Mouse (Mus musculus) MN1 (cell line): ENCODE results near the gene Rpl27a.

Experiments
- DNase-seq: peaks from one replicate; pipeline ENCODE4 v3.0.0-alpha.2; 2016; ENCODE audit warnings: low spot score

The Rpl27a gene

DNA sequence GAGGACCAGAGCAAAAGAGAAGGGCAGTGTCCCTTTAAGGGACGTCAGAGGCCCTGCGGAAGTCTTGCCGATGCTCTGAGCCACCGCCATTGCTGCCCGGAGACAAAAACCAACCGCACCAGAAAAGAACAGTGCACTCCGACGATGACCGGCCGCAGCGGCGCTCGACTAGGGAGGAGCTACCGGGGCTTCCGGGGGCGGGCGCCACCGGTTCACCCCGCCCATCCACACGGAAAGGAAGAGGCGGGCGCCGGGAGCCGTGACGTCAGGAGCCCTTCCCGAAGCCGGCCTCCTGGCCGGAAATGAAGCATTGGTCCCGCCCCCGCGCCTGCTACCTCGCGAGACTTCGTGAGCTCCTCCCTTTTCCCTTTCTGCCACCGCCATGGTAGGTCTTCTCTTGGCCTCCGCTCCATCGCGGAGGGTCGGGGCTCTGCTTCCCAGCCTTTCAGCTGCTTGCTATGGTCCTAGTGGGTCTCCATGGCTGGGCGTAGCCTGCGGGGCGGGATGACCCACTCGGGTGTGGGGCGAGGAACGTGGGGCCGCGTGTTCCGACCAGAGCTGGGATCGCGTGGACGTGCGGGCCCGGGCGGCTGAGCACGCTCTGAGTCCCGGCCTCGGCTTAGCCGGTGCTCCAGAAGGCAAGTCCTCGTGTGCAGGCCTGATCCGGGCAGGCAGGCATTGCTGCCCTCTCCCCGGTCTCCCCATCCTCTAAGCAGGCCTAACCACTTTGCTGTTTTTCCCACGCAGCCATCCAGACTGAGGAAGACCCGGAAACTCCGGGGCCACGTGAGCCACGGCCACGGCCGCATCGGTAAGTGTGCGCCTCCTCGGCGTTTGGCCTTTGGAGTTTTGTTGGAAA lies at the start of gene Rpl27a:
Rpl27a (plus strand) TSS at position 310 of the 859 bp plus-strand sequence.
- DNase-seq, result peak; percentile 99

DNA sequence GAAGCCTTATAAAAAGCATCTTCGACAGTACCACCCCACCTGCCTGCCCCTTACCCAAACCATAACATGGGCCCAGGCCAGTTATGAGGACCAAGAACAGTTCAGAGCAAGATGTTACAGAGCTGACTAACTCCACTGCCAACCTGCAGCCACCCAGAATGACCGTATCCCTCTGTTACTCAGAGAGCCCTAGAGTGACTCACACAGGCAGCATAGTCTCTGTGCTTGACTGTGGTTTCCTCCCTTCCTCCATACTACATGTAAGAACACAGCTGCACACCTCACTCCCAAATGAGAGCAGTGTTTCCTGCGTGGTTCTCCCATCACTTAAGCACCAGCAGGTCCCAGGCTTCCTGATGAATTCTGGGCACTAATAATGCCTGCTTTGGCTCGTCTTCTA lies 48.2 kb upstream of the Rpl27a start:
- DNase-seq, result no peak

DNA sequence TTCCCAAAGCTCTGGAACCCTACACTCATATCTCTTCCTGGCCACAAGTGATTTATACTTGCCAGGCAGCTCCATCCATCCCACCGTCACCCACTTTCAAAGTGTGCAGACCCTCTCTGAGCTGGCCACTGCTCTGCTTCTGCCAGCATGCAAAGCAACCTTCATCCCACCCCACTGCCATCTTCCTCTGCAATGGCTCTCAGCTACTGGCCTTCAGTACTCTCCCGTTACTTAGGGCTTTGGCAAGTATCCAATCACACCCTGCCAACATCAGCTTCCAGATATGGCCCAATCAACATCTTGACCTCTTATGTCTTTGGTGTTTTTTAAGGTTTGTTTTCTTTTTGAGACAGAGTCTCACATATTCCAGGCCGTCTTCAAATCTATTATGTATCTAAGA lies 41.0 kb upstream of the Rpl27a start:
- DNase-seq, result no peak

GRCm38 (mm10) chr7:109480765-109481197 lies 38.2 kb upstream of the Rpl27a start:
- DNase-seq, result no peak

GRCm38 (mm10) chr7:109484221-109484620 lies 34.7 kb upstream of the Rpl27a start:
- DNase-seq, result no peak

DNA sequence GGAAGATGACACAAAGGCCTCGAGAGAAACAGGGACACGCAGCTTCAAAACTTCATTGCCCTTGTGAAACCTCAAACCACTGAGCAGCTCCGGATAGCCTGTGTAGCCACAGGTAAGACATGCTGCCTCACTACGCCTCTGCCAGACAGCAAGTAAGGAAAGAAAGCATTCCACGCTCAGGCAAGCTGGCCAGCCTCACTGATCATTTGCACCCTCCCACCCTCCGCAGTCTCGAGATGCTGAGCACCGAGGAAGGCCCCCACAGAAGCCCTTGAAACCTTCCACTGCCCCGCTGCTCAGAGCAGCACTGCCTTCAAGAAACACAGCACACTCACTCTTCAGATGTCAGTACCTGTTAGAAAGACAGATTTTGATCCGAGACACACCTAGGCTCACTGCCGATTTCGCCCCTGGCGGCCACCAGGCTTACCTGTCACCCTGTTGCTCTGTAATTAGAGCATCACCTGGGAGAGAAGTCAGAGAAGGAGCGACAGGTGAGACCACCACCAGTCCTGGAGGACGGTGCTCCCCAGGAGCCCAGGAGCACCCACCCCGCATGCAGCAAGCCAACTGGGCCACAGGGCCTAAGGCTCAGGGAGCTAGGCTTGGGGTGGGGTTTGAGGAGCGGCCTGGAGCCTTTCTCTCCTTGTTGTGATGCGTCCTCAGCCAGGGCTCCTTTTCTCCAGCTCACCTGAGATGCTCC lies 26.2 kb upstream of the Rpl27a start:
- peak; percentile 23 for DNase-seq

DNA sequence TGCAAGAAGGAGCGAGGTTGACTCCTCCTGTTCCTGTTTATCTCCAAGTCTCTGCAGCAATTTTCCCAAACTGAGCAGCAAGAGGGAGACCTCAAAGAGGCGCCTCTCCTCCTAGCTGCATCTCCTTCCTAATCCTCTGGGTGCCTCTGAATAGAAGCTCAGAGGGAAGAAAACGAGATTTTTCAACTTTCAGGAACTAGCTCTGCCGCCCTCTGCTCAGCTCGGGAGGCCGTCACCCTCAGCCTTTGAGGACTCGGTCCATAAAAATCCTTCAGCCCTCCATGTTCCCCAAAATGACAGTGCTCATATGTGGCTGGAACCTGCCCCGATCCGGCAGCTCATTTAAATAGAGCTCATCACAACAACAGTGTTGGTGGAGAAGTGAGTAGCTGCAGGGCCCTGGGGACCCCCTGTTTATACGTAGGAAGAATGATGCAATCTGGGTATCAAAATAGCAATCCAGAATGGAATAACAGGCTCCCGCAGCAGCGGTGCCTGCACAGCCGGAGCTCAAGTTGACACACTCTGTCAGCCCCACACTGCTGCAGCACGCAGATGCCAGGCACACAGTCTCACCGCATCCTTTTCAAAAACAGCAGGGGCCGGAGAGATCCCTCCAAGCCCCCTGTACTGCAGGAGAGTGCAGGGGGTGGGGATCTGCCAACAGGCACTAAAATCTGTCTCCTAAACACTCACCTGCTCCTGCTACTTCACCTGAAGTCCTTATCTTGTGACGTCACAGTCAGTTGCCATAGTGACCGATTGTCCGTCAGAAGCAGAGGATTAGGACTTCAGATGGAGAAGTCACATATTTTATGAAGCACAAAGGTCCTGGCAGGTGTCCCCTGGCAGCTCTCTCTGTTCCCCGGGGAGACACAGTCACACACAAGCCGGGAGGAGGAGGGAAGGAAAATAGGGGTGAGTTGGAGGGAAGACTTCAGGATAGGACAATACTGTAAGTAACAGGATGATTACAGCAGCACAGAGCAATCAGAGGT lies 25.3 kb upstream of the Rpl27a start:
- DNase-seq, result peak; percentile 86

DNA sequence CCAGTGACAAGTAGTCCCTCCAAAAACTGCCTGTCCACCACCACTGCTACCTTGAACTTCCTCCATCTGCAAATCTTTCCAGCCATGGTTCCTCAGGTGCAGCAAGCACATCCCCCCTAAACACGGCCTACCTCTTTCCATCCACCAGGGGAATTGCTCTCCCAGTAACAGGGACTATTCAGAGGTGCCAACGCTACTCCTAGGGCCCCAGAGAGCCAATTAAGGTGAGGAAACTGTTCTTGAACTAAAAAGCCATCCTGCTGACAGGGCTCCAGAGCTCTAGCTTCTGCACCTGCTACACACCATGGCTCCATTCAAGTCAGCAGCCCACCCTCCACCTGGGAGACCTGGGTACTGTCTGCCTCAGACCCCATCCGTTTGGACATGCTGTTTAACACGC lies 21.4 kb upstream of the Rpl27a start:
- no peak for DNase-seq

GRCm38 (mm10) chr7:109507119-109507518 lies 11.8 kb upstream of the Rpl27a start:
- DNase-seq, result no peak

DNA sequence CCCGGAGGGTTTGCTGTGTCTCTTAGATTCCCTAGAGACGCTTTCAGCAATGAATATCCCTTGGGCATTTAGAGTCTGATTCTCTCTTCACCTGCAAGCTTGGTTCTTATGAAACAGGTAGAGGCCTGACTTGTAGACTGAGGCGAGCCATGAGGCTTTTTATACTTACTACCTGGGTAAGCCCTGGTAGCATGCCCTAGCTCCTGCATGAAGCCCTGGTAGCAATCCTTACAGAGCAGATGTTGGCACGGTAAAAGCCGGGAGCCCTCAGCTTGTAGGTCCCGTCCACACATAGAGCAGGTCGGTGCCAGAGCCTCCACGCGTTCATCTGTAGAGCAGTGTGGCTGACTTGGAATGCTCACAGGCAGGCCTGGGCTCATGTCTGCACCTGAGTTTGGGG lies 11.4 kb upstream of the Rpl27a start:
- DNase-seq, result no peak

- DNase-seq, result no peak
Observed at GRCm38 (mm10) chr7:109508034-109508433, 10.9 kb upstream of the Rpl27a start, which contains the start of gene Trim66. Gene Trim66 (minus strand): TSS chr7:109508134.

GRCm38 (mm10) chr7:109510799-109511198 lies 8.1 kb upstream of the Rpl27a start:
- DNase-seq, result peak; percentile 18

DNA sequence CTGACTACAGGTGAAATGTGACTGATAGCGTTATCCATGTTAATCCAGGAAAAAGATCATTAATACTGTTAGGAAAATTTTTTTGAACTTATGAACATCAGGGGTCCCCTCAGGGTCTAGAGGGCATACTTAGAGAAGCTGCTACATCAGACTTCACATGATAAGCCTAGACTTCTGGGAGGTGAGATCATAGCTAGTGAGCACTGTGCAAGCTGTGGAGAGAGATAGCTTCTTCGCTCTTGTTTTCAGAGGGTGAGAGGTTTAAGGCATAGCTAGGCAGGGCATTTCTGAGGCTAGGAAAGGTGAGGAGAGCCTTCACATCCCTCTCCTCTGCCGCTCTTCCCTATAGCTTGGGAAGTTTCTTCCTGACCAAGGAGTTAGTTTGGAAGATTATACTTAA lies 7.1 kb upstream of the Rpl27a start:
- DNase-seq, result no peak

- DNase-seq, result no peak
Observed at GRCm38 (mm10) chr7:109516500-109516899, 2.4 kb upstream of the Rpl27a start.

DNA sequence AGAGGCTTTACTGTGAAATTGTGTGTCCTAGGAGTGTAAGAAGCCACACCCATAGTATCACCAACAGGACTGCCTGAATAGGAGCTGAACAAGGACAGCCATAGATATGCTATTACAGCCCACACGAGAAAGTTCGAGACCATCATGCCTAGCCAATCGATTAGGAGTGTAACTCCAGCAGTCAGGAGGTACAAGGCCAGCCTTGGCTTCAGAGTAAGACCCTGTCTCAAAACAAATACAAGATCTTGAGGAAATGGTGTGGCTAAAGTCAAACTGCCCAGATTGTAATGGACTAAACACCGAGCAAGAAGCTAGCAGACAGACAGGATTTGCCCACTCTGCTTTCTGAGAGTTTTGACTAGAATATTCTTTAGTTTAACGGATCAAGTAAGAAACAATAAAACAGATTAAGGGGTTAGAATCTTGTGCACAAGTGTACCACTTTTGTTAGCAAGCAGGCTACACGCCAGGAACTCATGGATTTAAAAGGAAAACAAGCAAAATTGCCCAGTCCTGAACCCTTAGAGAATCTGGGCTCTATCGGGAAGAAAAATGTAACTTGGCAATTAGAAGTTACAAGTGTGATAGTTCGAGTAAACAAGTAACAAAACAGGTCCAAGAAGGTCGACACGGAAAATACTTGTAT lies 788 bp upstream of the Rpl27a start:
- DNase-seq, result peak; percentile 66

DNA sequence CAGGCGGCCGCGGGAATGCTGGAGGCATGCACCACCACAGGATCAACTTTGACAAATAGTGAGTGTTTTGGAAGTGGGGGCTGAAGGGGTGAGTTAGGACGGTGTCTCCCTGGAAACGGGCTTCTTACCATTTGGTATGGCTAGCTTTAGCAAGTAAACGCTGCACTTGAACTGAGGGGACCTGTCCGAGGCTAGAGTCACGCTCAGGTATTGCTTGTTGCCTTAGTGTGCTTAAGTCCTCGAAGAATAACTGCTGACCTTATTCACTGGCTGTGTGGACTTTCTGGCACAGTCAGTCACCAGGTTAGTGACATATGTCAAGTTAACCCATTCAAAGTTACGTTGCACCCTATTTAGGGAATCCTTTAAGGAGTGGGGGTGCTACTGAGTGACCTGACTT lies 989 bp downstream of the Rpl27a start:
- DNase-seq, result peak; percentile 20

DNA sequence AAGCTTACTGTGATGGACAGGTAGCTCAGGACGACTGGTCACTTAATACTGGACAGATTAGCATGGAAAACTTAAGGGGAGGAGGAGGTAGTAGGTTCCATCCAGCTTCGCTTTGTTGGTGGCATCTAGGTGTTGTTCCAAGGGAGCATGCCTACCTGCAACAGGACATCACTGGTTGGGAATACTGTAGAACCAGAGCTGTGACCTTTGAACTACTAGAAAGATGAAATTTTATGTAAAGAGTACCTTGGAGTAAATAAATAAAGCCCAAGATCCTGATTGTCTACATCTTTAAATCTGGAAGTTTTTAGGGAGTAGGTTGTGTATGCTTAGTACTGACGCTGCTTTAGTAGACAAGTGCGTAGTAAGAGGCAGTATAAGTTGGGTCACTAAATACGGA lies 3.1 kb downstream of the Rpl27a start:
- DNase-seq, result no peak

DNA sequence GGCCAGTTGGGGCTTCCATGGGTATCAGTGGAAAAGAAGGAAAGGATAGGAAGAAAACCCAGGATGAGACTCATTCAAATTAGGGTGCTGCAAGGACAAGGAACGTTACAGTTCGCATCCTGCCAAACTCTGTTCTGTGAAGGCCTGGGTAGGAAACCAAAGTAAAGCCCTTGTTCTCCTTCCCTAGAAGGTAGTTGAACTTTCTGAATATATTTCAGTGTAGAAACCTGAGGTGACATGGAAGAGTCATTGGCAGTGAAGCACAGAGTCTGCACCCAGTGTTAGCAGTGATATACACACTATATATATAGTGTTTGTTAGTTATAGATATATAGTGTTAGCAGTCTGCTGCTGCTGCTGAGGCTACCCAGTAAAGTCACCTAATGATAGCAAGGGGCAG lies 4.4 kb downstream of the Rpl27a start:
- DNase-seq, result no peak

DNA sequence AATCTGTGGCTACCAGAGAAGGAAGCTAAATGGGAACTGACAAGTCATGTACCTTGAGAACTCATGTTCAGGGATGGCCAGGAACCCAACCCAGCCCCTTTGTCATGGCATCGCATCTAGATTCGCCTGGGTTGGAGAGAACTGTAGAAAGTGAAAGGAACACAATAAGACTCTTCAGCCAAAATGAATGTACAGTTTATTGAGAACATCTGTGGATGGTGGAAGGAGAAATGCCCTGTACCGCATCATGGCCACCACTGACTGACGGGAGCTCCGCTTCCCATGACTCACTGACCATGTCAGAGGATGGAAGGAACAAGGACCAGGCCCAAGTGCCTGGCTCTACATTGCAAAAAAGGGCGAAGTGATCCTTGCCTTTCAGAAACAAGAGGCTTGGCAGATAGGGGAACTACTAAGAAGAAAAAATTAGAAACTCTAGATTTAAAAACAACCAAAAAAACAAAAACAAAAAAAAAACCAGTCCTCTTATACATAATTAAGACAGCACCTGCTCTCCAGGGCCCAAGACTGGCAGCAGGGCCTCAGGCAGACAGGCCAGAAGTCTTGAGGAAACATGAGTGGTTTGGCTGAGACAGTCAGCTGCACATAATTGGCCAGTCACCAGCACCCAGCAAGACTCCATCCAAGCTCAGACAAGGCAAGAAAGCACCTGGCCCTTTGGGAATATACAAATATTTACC lies 4.9 kb downstream of the Rpl27a start:
- DNase-seq, result peak; percentile 53

DNA sequence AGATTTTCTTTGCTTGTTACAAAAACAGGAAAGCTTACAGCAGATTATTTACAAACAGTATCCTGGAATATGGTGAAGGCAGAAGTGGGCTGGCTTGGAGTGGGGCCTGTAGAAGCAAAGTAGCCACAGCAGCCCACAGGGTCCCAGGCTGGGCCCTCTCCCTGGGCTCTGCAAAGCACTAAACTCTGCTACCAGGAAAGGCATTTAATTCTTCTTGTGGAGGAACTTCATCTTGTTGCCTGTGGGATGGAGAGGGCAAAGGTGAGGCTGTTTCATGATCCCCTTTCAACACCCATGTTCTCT lies 5.4 kb downstream of the Rpl27a start:
- DNase-seq, result no peak

DNA sequence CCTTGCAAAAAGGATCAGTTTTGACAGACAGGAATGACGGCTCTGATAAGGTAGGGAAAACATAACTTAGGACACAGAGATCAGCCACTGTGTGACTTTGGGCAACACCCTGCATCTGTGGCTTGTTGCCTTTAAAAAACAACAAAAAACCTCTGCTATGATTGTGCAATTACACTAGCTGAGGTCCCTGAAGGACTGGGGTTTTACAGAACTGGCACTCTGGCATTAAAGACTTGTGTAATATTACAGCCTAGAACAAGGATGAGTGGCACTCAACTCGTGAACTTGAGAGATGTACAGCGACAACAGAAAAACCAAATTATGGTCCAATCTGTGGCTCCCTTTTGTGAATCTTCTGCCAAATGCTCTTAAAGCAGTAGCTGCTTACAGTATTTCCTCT lies 5.8 kb downstream of the Rpl27a start:
- DNase-seq, result no peak
